Mouse (Mus musculus) lung, adult 2 months (tissue): ENCODE data around the gene Macrod2.

Source experiments
- CTCF ChIP-seq: fragments of 200-500 bp; IDR thresholded peaks from 2 replicates; pipeline ENCODE4 v1.5.1; 2011; ENCODE audit warnings: mild to moderate bottlenecking, low read length, control low read depth; ENCODE audit not compliant: insufficient read depth
- POLR2A ChIP-seq: fragments of 200-500 bp; IDR thresholded peaks from 2 replicates; pipeline ENCODE4 v1.6.1; 2011; ENCODE audit warnings: low read depth, mild to moderate bottlenecking, control low read depth, low read length, borderline replicate concordance; ENCODE audit errors: extremely low read depth

DNA sequence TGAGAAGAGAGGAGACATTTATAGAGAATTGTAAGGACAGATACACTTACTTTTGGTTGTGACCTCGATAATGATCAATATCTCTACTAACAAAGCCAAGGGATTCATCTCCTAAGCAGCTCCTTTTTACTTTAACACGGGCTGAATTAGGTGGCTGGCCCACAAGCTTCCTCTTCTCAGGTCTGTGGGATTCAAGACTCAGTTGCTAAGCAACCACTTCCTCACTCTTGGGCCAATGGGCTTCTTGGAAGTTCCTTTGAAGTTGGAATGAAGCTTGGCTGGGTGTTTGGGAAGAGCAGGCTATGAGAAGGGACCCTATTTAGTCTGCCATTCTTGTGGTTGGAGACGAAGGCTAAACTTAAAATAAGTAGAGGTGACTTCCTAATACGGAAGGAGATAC lies 5.6 kb upstream of the Macrod2 start, which contains the start of gene Sel1l2:
- TF ChIP-seq CTCF = no peak
- no peak for TF ChIP-seq POLR2A
